Mouse (Mus musculus) monocyte, adult 5-6 weeks (primary cell): ENCODE measurements around the gene Myo1e. TPM values are rescaled to one million over a fixed set of nuclear protein-coding genes. Genes with fewer than 3 reads are reported as not detected.

Experiments
- ATAC-seq: fragments of 153-309, 156-312 bp; replicated peaks from 2 replicates; pipeline ENCODE4 v1.8.0; 2017; ENCODE audit warnings: mild to moderate bottlenecking; ENCODE audit not compliant: low TSS enrichment, insufficient number of reproducible peaks, severe bottlenecking, poor library complexity, low FRiP score
- total RNA-seq: library from RNA; stranded (forward); fragments of 200-1000, 200-491, 200-594 nt; gene quantifications from 3 replicates; pipeline ENCODE4 v1.2.3, GENCODE M21; 2017

The Myo1e gene
- 14.9 to 33.2 TPM (median 17.7 TPM) in 3 replicates for total RNA-seq

DNA sequence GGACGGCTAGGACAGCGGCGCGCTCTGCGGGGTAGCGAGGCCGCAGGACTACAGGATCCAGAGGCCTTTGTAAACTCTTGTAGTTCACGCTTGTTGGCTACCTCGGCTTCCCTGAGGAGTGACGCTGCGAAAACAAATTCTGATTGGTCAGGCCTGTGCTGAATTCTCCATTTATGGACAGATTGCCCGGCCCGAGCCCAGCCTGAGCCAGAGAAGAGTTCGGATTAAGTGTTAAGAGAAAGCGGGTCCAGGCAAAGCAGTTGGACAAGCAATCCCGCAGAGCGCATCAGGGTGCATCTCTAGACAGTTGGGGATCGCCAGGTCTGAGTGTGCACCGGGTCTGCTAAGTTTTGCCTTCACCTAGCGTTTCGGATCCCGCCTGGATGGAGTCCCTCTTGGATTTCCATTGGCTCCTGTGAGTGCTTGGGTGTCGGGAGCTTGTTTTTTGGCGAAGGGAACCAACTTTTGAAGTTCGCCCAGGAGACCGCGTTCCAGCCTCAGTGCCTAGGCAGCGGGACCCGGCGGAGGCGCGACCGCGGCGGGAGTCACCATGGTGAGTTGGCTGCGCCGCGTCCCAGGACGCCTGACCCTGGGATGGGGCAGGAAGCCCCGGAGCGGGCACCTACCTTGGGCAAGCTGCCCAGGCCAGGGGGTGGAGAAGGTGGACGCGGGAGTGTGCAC, at the start of gene Myo1e:
Gene Myo1e (plus strand): TSS at position 200 of the 681 bp plus-strand sequence.
- ATAC-seq, result peak; percentile 82

DNA sequence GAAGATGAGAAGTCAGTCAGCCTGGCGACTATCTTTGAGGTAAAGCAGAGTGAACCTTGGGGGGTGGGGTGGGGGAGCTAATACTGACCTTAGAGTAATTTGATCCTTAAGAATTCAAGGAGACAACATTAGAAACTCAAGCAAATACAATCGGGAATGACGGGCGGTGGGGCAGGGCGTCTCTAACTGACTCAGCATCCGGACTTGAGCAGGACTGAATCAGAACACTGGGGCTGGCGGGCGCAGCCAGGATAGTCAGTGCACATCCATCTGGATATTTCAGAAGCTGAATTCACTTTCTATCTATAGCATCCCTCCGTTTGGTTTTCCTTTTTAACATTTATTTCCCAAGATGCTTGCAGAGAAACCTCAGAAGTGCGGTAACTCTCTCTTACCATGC, 47.1 kb upstream of the Myo1e start:
- no peak for ATAC-seq

DNA sequence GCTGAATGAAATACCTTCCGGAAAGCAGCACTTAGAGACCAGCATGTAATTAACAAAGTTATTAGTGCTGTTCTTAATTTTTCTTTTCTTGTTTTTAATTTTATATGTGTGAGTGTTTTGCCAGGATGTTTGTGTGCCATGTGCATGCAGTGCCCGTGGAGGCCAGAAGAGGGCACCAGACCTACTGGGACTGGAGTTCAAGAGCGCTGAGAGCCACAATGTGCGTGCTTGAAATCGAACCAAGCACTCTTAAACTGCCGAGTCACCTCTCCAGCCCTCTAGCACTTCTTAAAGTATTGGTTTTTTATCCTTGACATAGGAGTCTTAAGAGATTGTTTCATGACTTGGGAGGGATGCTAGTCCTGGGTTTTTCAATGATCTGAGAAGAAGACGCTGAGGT, 38.2 kb upstream of the Myo1e start:
- ATAC-seq, result no peak

DNA sequence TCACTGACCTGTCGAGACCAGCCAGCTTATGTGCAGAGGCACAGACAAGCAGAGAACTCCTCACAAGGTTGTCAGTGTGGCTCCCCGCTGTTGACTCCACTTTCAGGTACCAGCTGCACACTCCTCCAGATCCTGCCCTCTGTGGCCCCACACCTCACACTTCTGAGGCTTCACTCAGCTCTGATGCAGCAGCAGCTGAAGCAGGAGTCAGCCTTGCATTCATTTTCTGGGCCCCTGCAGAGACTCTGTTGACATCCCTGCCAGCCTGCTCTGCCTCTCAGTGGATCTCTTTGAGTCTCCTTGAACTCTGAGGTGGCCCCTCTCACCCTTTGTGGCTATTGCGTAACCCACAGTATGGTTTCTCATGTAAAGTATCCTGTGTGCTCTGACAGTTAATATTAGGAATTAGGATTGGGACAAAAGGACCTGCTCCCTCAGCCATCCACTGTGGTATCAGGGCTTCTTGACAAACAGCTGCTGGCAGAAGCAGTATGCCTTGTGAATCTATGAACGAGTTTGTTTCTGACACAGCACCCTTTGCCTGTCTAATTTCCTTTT, 32.8 kb upstream of the Myo1e start:
- no peak for ATAC-seq

DNA sequence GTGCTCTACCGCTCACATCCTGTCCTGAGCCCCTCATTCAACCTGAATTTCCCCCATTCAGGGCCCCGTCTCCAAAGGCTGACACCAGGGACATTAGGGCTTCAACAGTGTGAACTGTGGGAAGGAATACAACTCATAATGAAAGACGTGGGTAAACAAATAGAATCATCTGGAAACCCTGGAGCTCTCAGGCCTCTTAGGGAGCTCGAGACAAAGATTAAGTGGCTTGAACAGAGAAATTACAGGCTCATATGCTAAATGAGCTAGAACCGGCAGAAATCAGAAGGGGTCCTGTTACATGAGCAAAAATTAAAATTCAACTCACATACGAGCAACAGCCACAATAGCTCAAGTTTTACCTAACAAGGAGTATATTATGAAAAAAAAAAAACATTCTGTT, 32.3 kb upstream of the Myo1e start:
- no peak for ATAC-seq

DNA sequence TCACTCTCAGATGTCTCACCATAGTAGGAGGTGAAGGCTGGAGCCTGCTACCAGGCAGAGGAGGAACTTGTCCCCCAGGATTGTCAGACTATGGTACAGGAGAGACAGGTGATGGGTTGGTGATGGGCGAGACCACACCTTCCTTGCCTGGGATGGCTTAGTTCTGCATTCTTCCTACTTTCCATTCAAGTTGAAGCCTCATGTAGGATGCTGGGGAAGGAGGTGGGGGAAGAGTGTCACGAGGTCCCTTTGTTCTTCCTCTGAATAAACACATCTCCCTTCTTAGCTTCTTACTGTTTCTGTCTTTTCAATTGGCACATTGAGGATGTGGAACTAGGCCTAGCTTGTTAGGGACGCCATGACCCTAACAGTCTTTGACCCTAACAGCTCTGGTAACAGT, 30.9 kb upstream of the Myo1e start:
- ATAC-seq, result no peak

DNA sequence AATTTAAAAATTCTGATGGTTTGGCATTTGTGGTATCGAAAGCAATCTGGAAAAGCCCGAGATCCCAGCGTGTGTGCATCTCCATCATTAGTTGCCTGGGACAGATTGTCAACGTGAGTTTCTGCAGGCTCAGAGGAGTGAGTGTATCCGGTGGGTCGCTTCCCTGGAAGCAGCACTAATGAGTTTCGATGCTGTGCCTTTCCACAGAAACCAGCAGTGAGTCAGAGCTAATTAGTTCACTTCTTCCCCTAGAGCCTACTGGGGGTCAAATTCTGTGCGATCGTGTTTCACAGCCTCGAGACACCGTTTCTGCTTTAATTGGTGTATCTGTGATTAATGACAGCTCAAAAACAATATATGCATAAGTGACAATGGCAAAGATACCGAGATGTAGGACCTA, 25.4 kb upstream of the Myo1e start:
- no peak for ATAC-seq

DNA sequence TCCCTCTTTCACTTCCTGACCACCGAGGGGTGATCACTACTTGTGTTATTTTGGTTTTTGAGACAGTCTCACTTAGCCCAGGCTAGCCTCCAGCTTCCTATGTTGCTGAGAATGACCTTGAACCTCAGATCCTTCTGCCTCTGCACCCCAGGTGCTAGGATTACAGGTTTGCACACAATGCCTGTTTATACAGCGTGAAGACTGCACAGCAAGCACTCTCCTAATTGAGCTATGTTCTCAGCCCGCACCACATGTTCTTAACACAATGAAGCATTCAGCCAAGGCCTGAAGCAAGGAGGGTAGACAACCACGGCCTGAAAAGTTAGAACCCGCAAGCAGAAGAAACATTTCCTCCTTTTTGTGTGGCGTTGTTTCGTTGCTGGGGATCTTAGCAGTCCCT, 24.5 kb upstream of the Myo1e start:
- ATAC-seq, result no peak

DNA sequence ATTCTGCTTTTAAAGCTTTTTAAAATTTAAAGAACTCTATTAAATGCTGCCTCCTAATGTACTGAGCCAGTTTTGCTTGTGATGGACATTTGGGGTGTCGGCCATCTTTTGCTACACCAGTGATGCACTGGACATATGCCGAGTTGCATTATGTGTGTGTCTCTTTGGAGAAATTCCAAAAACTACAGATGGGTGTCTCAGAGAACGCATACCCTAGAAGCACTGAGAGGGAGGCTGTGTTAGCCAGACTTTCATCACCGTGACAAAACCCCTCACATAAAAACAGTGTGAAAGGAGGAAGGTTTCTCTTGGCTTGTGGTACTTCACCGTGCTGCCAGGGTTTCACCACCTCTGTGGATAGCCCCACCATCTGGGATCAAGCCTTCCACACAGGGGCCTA, 14.8 kb upstream of the Myo1e start:
- no peak for ATAC-seq

DNA sequence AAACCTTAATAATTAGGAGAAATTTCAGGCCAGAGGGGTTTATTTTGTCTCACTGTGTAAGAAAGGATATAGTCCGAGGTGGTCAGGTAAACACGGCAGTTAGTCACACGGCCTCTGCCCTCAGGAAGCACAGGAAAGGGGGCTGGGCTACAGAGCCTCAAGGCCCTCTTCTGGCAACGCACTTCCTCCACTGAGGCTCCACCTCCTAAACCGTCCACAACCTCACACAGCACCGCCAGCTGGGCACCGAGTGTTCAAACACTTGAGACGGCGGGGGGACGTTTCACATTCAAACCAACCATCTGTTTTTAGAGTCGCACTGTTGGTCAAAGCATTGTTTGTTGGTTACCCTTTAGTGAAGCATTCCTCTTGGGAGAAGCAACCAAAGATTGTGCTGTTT, 12.5 kb upstream of the Myo1e start:
- ATAC-seq, result no peak

DNA sequence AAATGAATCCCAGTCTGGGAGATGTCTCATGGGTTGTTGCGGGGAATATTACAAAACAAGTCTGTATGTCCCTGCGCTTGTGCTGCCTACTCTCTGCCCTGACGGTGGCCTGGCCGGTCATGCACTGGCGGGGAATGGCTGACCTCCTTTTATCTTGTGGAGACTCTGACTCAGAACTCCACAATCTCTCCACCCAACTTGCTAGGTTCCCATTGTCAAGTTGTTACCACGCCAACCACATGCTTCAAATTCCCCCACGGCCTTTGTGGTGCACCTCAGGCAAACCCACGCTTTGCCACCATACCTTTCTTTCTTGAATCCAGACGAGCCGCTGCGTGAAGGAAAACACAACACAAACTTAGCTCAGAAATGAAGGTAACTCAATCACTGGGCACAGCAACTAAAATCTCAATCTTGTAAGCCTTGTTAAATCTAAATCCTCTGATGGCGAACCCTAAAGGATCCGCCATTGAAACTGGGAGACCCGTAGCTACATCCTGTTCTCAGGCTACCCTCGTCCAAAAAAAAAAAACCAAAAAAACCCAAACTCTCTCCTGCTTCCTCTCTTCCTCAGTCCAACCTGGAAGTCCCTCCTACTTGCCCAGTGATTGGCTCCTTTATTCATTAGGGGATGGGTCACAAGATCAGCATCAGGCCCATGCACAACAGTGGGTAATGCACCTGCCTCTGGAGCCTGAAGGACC, 10.0 kb upstream of the Myo1e start:
- ATAC-seq, result no peak

DNA sequence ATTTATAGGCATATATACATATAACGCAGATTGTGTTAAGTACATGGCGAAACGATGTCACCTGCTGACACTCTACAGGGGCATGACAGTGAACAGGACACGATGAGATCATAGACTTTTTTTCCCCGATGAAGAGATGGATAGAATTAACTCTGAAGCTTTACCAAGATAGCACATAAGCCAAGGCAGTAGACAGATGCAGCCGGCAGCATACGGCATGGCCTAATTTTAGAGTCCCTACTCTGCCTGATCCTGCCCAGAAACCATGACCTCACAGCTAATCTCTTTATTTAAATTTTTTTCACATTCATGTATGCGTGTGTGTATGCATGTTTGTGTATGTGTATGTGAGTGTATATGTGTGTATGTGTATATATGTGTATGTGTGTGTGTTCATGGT, 9.2 kb upstream of the Myo1e start:
- ATAC-seq, result no peak

DNA sequence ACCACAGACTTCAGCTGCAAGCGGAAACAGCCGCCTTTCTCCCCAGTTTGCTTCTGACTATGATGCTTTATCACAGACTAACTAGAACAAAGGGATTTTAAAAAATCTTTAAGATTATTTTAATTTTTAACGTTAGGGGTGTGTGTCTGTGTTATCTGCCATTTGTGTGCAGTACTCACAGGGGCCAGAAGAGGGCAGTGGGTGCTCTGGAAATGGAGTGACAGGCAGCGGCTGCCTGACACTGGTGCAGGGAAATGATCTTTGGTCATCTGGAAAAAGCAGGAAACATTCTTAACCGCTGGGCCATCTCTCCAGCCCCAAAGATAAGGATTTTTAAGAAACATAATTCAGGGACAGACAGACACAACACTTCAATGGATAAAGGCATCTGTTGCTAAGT, 4.4 kb upstream of the Myo1e start:
- no peak for ATAC-seq

DNA sequence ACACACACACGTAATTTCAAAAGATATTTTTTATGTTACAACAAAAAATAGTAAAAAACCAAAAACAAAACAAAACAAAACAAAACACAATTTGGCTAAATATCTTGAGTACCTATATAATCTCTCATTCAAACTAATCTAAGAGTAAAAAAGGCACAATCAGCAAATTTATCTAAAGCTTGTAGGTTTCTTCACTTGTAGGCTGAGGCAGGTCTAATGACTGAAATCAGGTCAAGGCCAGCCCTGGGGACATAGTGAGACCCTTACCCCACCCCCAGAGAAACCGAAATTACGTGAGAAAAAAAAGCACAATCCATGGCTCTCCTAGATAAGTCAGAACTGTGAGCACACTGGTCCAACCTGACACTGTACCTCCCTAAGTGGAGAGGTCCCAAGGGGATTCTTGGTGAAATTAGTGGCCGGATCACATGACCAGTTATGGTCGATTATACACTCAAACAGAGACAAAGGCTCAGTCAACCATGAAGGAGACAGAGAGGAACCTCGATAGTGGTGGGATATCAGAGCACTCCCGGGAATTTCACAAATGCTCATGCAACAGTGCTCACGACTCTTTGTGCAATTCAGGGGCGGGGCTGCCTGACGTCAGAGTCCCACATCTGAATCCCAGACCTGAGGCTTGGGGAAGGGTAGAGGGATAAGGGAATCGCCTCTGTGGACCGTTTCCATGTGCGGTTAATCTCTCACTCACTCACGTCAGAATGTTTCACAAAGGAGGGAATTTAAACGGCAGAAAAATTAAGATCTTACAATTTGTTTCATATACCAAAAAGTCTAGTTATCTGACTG, 3.7 kb upstream of the Myo1e start:
- no peak for ATAC-seq

DNA sequence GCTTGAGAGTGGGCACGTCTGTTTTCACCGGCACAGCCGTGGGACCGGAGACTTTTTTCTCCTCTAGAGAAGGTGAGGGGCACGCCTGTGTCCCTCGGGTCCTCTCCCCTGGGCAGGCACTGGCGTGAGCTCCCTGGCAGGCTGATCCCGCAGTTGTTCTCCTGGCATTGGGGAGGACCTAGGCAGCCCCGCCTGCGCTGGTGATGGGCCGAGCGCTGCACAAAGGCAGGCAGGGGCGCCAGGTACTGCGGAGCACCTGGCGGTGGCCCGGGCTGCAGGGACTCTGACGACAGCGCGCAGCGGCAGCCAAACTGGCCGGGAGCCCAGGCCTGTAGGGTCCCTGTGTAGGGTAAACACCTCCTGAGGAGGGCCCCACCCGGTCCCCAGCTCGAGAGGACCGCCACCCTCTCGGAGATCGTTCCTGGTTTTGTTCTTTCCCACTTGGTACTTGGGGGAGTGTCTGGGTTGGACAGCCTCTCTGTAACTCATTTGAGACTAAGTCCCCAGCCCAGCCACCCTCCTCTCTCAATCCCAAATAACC, 901 bp downstream of the Myo1e start:
- ATAC-seq, result no peak

DNA sequence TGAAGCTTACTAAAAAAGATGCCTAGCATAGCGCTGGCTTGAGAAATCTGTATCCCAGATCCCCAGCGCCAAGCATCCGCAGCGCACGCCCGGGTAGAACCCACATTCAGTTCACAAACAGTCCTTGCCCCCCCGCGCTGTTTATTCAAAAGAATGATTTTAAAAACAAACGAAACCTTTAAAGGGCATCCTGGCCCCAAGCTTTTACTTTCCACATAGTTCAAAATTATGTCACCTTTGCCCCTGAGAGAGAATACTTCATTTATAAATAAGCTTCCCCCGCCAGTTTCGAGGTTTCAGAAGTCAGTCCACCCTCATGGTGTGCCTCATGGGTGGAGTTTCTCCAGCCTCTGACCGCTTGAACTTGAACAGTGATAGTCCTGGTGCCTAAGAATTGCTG, 1.6 kb downstream of the Myo1e start:
- no peak for ATAC-seq

DNA sequence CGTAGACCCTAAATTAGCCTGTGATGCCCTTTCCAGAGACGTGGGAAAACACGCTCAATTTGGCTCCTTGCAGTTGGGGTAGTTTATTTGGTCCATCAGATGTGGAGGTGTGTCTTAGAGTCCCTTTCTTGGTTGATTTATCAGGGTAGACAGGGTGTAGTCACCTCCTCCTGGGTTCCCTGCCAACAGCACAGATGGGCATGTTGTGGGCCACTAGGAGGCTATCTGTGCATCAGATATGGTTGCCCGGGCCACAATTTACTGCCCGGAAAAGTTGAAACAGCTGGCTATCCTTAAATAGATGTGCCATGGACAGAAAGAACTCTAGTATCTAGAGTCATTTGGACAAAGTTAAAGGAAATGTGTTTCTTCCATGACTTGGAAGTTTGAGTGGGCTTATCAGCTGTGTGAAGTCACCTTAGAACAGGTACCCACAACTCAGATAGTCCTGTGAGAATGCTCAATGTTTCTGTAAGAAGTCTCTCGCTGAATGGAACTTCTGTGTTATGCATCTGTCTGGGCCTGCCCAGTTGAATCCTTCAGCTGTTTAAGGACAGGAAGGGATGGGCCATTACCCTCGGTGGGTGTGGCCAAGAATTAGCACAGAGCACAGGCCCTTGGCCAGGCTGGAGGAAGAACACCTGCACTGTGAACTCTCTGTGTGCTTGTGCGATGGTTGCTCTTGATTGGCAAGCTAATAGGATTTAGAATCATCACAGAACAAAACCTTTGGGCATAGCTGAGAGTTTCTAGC, 2.3 kb downstream of the Myo1e start:
- ATAC-seq, result no peak

DNA sequence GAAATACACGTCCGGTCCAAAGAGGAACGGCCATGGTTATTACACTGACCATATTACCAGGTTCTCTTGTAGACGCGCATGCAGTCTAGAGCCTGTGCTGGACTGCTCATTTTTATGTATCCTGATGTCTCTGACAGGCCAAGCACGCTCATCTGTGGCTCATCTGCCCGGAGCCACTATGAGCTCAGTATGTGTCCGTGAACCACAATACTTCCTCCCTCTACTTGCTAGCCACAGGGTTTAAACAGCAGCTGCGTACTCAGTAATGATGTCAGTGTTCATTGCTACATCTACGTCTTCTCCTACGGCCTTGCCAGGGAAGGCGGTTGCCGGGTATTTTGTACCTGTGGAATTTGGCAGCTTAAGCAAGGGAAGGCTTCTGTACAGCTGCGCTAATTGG, 4.5 kb downstream of the Myo1e start:
- no peak for ATAC-seq

DNA sequence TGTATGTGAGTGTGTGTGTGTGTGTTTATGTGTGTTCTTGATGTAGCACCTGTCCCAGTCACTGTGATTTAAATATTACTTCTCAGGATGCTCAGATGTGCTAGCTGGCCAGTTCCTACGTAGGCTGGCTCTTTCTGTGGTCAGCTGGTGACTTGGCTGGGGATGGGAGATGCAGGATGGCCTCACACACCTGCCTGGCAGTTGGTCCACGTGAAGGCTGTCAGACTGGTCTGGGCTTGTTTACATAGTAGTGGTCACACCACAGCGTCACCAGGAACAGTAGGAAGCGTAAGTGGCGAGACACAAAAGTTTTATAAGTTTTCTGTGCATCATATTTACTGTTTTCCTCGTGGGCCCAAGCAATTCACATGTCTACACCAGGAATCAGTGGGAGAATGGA, 9.4 kb downstream of the Myo1e start:
- no peak for ATAC-seq
